Mouse (Mus musculus) macrophage (primary cell): Measurements from ENCODE around the gene Sned1. TPM values are rescaled to one million over a fixed set of nuclear protein-coding genes. Genes with fewer than 3 reads are reported as not detected.
"Not testable (repeated sequence)": the region's sequence is repeated elsewhere in the genome, so short reads cannot be mapped to it uniquely, and the experiment has no call there.

Experiments
- H3K27ac ChIP-seq: fragments of 350-480 bp; formaldehyde crosslinking; 2 replicates; pipeline ENCODE4 v1.9.0; 2021
- H3K36me3 ChIP-seq: fragments of 350-480 bp; formaldehyde crosslinking; 2 replicates; pipeline ENCODE4 v1.9.0; 2021; ENCODE audit errors: inconsistent target
- H3K4me3 ChIP-seq: fragments of 350-480 bp; formaldehyde crosslinking; 2 replicates; pipeline ENCODE4 v1.9.0; 2021; ENCODE audit errors: inconsistent target
- H3K79me2 ChIP-seq: fragments of 350-480 bp; formaldehyde crosslinking; 2 replicates; pipeline ENCODE4 v1.9.0; 2021; ENCODE audit errors: inconsistent target
- WGBS: methylation state at CpG from one replicate; pipeline ENCODE4 v1.1.7; 2026; ENCODE audit warnings: inconsistent platforms; ENCODE audit not compliant: missing documents; 5-methylcytosine and 5-hydroxymethylcytosine counted together
- polyA plus RNA-seq: library from polyadenylated mRNA; stranded (reverse); fragments of 250-400 nt; gene quantifications from 3 replicates; pipeline ENCODE4 v1.2.4, GENCODE M21; 2018; ENCODE audit warnings: inconsistent platforms
- total RNA-seq, 78 experiments: library from RNA; depleted of rRNA; stranded (reverse); fragments of 250-400 nt; gene quantifications; 1 replicate in 9 of 78; 2 replicates in 24 of 78; 3 replicates in 43 of 78; 4 replicates in 2 of 78; pipeline ENCODE4 v1.2.4; 2018; ENCODE audit warnings: inconsistent platforms in 56 of 78

Sned1 gene
- 1 to 10 TPM in 3 of 26 experiments, under 1 TPM in 21, not detected in 2; 0.07 to 5.9 (median 0.27) TPM for total RNA-seq (2018; cell fraction: chromatin; rRNA removed)
- total RNA-seq (2018; cell fraction: cytosol; rRNA removed): under 1 TPM in 21 of 26 experiments, not detected in 5; under 0.01 to 0.34 (median 0.05) TPM
- 1 to 10 TPM in 1 of 26 experiments, under 1 TPM in 24, not detected in 1; 0.05 to 4.1 (median 0.26) TPM for total RNA-seq (2018; cell fraction: nucleus; rRNA removed)
- 0.04 TPM in 2 of 3 replicates, not detected in the other for polyA plus RNA-seq

GRCm38 (mm10) chr1:93235576-93236544 is at the start of gene Sned1:
Sned1 (plus strand) TSS chr1:93235841.
- H3K36me3 ChIP-seq: no peaks in the 10 kb centered on the region
- H3K27ac ChIP-seq: no peak within 1 kb of the TSS
- H3K4me3 ChIP-seq: no peak within 1 kb of the TSS
- under 1% methylated on average over 92 of the region's 100 CpGs for WGBS
- H3K79me2 ChIP-seq: no peaks in the 10 kb centered on the region

- Histone ChIP-seq H3K4me3 (no peak overlapping the region), H3K27ac (no peak overlapping the region), H3K36me3 (no peaks in the 10 kb centered on the region), H3K79me2 (no peaks in the 10 kb centered on the region)
- WGBS: 27% methylated on average over 10 of the region's 17 CpGs
These were observed 44.8 kb upstream of the Sned1 start for GRCm38 (mm10) chr1:93190726-93191305.

DNA sequence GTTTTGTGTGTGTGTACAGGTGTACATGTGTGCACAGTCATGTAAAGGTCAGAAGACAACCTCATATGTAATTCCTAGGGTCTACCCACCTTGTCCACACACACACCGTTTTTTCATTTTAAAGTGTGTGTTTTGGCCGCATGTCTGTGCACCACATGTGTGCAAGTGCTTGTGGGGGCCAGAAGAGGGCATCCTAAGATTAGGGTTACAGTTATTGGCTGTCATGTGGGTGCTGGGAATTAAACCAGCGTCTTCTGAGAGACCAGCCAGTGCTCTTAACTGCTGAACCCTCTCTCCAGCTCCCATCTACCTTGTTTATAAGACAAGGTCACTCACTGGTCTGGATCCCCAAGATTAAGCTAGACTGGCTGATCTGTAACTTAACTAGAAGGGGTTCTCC is 40.7 kb upstream of the Sned1 start:
- H3K36me3 ChIP-seq: no peaks in the 10 kb centered on the region
- H3K4me3 ChIP-seq: no peak overlapping the region
- no peak overlapping the region for H3K27ac ChIP-seq
- 80% methylated on average over 3 of the region's 3 CpGs for WGBS
- no peaks in the 10 kb centered on the region for H3K79me2 ChIP-seq

DNA sequence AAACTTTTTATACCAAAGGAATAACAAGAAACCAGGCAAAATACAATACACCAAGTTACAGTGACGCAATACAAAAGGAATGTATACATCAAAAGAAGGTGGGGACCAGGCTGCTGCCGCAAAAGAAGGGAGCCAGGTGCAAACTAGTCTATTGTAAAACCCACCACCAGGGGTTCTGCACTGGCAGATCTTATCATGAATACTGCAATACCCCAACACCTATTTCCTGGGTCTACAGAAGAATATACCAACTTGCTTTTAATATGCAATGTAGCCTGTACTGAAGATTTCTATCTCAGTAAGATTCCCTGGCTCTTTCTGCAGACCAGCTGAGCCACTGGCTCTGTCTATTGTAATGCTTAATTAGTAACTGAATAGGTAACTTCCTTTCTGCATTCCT is 38.2 kb upstream of the Sned1 start:
- 100% methylated on average over 2 of the region's 2 CpGs for WGBS
- H3K79me2 ChIP-seq: not testable (repeated sequence)

GRCm38 (mm10) chr1:93197916-93198315 is 37.7 kb upstream of the Sned1 start:
- Histone ChIP-seq H3K36me3 (no peaks in the 10 kb centered on the region), H3K4me3 (no peak overlapping the region), H3K79me2 (no peaks in the 10 kb centered on the region), H3K27ac (no peak overlapping the region)
- 76% methylated on average over 3 of the region's 3 CpGs for WGBS

More for the DNA sequence above, 38.2 kb upstream of the Sned1 start:
- H3K4me3 ChIP-seq, H3K27ac ChIP-seq, H3K36me3 ChIP-seq: not testable (repeated sequence)

DNA sequence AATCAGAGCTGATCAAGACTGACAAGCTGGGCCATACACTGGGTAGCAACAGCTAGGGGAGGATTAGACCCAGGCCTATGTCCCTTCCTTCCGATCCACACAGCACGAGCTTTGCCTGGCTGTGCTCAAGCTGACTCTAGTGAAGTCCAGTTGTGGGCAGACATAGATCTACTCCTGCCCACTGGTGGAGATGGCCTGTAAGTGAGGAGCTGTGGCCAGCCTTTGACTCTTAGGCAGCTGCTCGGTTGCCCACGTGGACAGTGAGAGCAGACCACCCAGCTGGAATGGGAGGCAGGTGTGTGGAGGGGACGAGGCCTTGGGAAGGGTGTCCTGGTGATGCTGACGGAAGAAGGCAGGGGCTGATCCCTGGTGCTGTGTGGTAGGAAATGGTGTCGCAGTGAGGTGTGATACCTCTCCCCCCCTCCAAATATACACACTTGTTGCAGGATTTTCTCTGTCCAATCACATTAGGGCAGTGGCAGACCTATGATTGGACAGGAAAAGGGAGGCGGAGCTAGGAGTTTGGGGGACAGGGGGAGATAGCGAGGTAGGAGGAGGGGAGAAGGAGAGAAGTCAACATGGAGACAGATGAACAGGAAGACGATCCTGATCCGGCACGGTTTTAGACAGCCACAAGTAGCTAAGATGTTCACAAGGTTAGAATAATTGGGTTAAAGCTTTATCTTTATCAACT is 29.2 kb upstream of the Sned1 start:
- H3K27ac ChIP-seq: no peak overlapping the region
- 86% methylated on average over 10 of the region's 12 CpGs for WGBS
- no peaks in the 10 kb centered on the region for H3K79me2 ChIP-seq
- no peaks in the 10 kb centered on the region for H3K36me3 ChIP-seq
- no peak overlapping the region for H3K4me3 ChIP-seq

GRCm38 (mm10) chr1:93207536-93208064 is 28.0 kb upstream of the Sned1 start:
- Histone ChIP-seq H3K27ac (no peak overlapping the region), H3K4me3 (no peak overlapping the region), H3K79me2 (no peaks in the 10 kb centered on the region), H3K36me3 (no peaks in the 10 kb centered on the region)
- 72% methylated on average over 4 of the region's 4 CpGs for WGBS

DNA sequence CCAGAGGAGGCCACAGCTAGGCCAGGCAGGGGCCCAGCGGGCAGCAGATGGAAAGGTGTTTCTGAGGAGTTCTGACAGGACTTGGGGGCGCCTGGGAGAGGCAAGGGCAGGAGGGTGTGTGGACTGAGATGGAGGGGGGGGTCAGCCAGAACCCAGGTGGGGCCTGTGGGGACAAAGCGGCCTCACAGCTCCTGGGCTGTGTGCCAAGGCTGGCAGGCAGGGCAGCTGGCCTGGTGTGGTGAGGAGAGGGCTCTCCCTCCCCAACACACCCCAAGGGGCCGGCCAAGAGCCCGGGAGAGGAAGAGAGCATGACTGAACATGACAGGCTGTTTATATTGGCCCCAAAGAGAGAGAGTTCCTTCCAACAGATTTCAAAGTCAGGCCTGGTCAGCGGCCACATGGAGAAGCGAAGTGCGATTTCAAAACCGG is 25.4 kb upstream of the Sned1 start:
- Histone ChIP-seq H3K36me3 (no peaks in the 10 kb centered on the region), H3K79me2 (no peaks in the 10 kb centered on the region), H3K27ac (no peak overlapping the region), H3K4me3 (no peak overlapping the region)
- WGBS: 8% methylated on average over 9 of the region's 9 CpGs

- no peaks in the 10 kb centered on the region for H3K79me2 ChIP-seq
- no peaks in the 10 kb centered on the region for H3K36me3 ChIP-seq
- 90% methylated on average over 11 of the region's 11 CpGs for WGBS
- no peak overlapping the region for H3K4me3 ChIP-seq
- no peak overlapping the region for H3K27ac ChIP-seq
These were observed 24.6 kb upstream of the Sned1 start for GRCm38 (mm10) chr1:93211019-93211418.

DNA sequence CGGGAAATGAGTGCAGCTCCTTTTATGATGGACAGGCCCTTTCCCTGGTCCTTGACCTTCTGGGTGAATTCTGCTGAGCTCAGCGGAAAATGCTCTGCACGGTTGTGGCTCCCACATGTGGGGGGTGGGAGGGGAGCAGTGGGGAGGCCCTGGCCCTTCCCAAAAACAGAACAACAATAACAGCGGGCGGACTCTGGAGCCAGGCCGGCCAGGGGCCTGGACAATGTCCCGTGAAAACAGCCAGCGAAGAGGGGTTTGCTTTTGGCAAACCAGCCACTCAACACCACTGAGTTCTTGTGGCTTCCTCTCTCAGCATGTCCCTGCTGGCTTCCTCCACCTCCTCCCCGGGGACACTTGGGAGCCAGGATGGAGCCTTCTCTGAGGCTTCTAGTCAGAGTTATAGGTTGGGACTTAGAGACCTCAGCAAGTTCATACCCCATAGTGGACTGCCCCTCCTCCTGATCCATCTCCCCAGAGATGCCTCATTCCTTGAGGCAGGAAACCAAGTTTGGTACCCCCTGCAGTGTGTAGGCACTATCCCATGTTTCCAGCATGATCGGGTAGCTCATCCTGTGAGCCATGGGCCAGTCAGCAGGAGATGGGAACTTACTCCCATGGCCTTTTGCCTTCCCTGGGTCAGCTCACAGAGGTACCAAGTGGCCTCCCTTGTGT is 24.0 kb upstream of the Sned1 start:
- 71% methylated on average over 10 of the region's 10 CpGs for WGBS
- H3K79me2 ChIP-seq: no peaks in the 10 kb centered on the region
- H3K36me3 ChIP-seq: no peaks in the 10 kb centered on the region
- no peak overlapping the region for H3K4me3 ChIP-seq
- H3K27ac ChIP-seq: no peak overlapping the region

- no peaks in the 10 kb centered on the region for H3K36me3 ChIP-seq
- H3K79me2 ChIP-seq: no peaks in the 10 kb centered on the region
- WGBS: 84% methylated on average over 7 of the region's 7 CpGs
- H3K4me3 ChIP-seq: no peak overlapping the region
- no peak overlapping the region for H3K27ac ChIP-seq
These were observed 23.2 kb upstream of the Sned1 start for GRCm38 (mm10) chr1:93212441-93212840.

DNA sequence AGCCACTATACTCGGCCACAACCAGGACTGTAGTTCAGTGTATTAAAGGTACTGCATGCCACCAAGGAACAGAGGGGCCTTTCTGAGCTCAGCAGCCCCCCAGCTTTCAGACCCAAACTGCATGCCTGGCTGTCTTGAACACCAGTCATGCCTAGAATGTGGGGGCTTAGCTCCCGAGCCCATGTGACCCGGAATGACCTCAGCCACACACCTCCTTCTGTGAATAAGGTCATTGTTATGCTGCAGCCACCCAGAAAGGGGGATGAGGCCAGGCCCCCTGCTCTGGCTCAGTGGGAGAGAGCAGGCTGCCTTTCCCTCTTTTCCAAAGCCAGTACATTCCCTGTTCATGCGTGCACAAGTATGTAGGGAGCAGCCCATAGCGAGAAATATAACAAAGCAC is 21.0 kb upstream of the Sned1 start:
- Histone ChIP-seq H3K79me2 (no peaks in the 10 kb centered on the region), H3K27ac (no peak overlapping the region), H3K4me3 (no peak overlapping the region), H3K36me3 (no peaks in the 10 kb centered on the region)
- 79% methylated on average over 5 of the region's 5 CpGs for WGBS

DNA sequence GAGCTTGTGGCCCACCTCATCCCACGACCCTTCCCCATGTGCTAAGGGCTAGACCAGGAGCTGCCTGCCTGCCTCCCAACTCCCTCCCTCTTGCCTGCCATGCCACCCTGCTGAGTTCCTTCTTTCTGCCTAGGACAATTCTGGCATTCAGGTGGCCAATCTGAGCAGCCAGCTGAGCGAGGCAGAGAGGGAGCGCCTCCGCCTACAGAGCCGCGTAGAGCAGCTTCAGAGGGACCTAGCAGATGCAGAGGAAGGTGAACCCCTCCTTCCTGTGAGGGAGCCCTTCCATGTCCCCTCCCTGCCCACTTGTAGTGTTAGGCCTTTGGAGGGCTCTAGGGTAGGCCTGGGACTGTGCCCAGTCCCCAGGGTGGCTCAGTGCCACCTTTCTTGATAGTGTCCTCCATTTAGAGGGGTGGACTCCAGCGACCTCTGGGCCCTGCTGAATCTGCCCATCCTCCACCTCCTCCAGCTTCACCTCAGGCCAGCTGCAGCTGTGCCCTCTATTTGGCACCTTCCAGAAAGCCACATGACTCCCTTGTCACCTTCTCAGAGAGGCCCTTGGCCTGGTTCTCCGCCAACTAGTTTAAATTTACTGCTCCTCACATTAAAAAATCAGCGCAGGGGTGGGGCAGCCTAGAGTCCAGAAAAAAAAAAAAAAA is 18.7 kb upstream of the Sned1 start:
- no peaks in the 10 kb centered on the region for H3K79me2 ChIP-seq
- H3K27ac ChIP-seq: no peak overlapping the region
- no peak overlapping the region for H3K4me3 ChIP-seq
- WGBS: 69% methylated on average over 8 of the region's 9 CpGs
- no peaks in the 10 kb centered on the region for H3K36me3 ChIP-seq
